Mouse (Mus musculus) brain, adult 2 months (tissue): Measurements from ENCODE around the gene Gm10188.

Source experiments
- DNase-seq: peaks from one replicate; pipeline ENCODE4 v3.0.0; 2011; ENCODE audit warnings: low read depth, low spot score

Gene Gm10188

GRCm38 (mm10) chr1:132195100-132195499 is 34.5 kb downstream of the Gm10188 start:
- no peak for DNase-seq

GRCm38 (mm10) chr1:132194624-132195023 is 34.9 kb downstream of the Gm10188 start:
- DNase-seq, result no peak

- no peak for DNase-seq
These were observed 35.8 kb downstream of the Gm10188 start for GRCm38 (mm10) chr1:132193806-132194205.

- no peak for DNase-seq
These were observed 37.5 kb downstream of the Gm10188 start for GRCm38 (mm10) chr1:132191786-132192680.

- DNase-seq, result no peak
These were observed 38.3 kb downstream of the Gm10188 start, which contains the start of the genes Lemd1 and AC124108.1 for GRCm38 (mm10) chr1:132191093-132191785. Lemd1 (plus strand) TSS chr1:132191431. AC124108.1 (plus strand) TSS chr1:132191457.

GRCm38 (mm10) chr1:132190621-132191092 is 38.9 kb downstream of the Gm10188 start:
- DNase-seq, result no peak

- peak; percentile 78 for DNase-seq
These were observed 39.5 kb downstream of the Gm10188 start for GRCm38 (mm10) chr1:132190040-132190513.

GRCm38 (mm10) chr1:132189231-132189630 is 40.3 kb downstream of the Gm10188 start:
- DNase-seq, result no peak

- DNase-seq, result no peak
These were observed 41.0 kb downstream of the Gm10188 start for GRCm38 (mm10) chr1:132188442-132189066.

GRCm38 (mm10) chr1:132186303-132186702 is 43.3 kb downstream of the Gm10188 start:
- peak; percentile 52 for DNase-seq
